Mouse (Mus musculus): ENCODE results near the gene Wrb. TPM values are rescaled to one million over a fixed set of nuclear protein-coding genes. Genes with fewer than 3 reads are reported as not detected.
"Not testable (repeated sequence)": the region's sequence is repeated elsewhere in the genome, so short reads cannot be mapped to it uniquely, and the experiment has no call there.

The Wrb gene
- polyA plus RNA-seq, 1 experiment = 58.0 TPM

DNA sequence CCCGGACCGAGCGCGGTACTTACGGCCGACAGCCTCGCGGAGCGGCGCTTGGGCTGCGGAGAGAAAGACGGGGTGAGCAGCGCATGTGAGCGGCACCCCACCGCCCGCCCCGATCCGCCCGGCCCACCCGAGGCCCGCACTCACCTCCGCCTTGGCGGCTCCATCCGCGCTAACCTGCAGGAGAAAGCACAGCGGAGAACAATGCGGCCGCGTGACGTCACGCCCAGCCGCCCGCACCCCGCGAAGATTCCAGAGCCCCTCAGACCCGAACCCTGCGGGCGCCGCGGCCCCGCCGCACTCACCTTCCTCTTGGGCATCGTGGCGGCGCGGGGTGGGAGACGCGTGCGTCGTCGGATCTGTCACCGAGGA lies 17.9 kb upstream of the Wrb start:
- Histone ChIP-seq H3K79me3 (ENCODE audit: low read depth) (peaks cover 40% of the 10 kb centered on the region), H3K79me2 (ENCODE audit: control insufficient read depth, insufficient read depth) (peaks cover 50% of the 10 kb centered on the region), H3K4me3 (ENCODE audit: insufficient read depth, poor library complexity, severe bottlenecking) (peak overlapping the region; percentile 83), H3K36me3 (ENCODE audit: control insufficient read depth, insufficient read depth) (peaks cover 43% of the 10 kb centered on the region), H3ac (ENCODE audit: control insufficient read depth, insufficient read length, low read depth) (peak overlapping the region; percentile 90), H3K27me3 (ENCODE audit: control insufficient read depth, insufficient read depth, insufficient read length) (no peaks in the 10 kb centered on the region)
- TF ChIP-seq CEBPB (IDR thresholded peaks at IDR 0.05; ENCODE audit: low read depth) (no peak), FOSL1 (IDR thresholded peaks at IDR 0.05; ENCODE audit: insufficient read depth, low read length, poor library complexity, severe bottlenecking) (no peak), USF1 (IDR thresholded peaks at IDR 0.05; ENCODE audit: low read depth) (no peak), MYOG (IDR thresholded peaks at IDR 0.05; ENCODE audit: control insufficient read depth, extremely low read depth, insufficient read length) (no peak), CTCF (IDR thresholded peaks at IDR 0.05; ENCODE audit: control insufficient read depth, insufficient read depth, insufficient read length) (no peak), MAX (IDR thresholded peaks at IDR 0.05) (no peak), MYOD1 (IDR thresholded peaks at IDR 0.05; ENCODE audit: control insufficient read depth, insufficient read length, low read depth) (no peak)

DNA sequence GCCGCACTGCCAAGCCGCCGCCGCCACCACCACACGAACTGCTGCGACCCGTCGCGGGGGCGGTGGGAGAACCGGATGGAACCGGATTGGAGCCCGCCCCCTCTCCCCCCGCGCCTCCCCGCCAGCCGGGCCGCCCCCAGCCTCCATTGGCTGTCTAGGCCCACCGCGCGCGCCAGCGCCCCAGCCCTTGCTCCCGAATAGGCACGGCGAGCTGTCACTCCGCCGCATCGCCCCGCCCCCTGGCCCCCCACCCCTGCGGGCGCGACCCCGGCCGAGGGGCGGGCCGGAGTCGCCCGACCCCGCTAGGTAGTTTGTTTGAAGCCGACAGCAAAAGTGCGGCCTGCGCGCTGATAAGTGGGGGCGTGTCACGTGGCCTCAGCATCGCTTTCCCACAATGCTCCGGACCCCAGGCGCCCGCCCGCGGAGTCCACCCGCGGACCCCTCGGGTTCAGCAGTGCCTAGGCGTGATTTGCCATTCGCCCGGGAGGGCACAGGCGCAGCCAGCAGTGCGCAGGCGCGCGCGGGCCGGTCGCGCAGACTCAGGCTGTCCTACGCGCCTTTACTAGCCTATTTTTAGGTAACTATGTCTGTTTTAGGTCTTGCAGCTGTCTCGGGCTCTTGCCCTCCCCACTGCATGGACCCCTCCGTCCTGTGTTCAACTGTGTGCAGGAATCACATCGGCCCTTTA lies 17.4 kb upstream of the Wrb start, which contains the start of gene Hmgn1:
Hmgn1 (minus strand) TSS at position 73 of the 688 bp plus-strand sequence.
- Histone ChIP-seq H3K27me3 (ENCODE audit: control insufficient read depth, insufficient read depth, insufficient read length) (no peaks in the 10 kb centered on the region), H3K79me3 (ENCODE audit: low read depth) (peaks cover 38% of the 10 kb centered on the region), H3K36me3 (ENCODE audit: control insufficient read depth, insufficient read depth) (peaks cover 38% of the 10 kb centered on the region), H3K4me3 (ENCODE audit: insufficient read depth, poor library complexity, severe bottlenecking) (peak within 1 kb of the TSS; percentile 83), H3K79me2 (ENCODE audit: control insufficient read depth, insufficient read depth) (peaks cover 48% of the 10 kb centered on the region), H3ac (ENCODE audit: control insufficient read depth, insufficient read length, low read depth) (peak within 1 kb of the TSS; percentile 90)
- TF ChIP-seq USF1 (IDR thresholded peaks at IDR 0.05; ENCODE audit: low read depth) = peak; percentile 93
- TF ChIP-seq MYOD1 (IDR thresholded peaks at IDR 0.05; ENCODE audit: control insufficient read depth, insufficient read length, low read depth) = peak; percentile 18
- no peak for TF ChIP-seq CTCF (IDR thresholded peaks at IDR 0.05; ENCODE audit: control insufficient read depth, insufficient read depth, insufficient read length)

DNA sequence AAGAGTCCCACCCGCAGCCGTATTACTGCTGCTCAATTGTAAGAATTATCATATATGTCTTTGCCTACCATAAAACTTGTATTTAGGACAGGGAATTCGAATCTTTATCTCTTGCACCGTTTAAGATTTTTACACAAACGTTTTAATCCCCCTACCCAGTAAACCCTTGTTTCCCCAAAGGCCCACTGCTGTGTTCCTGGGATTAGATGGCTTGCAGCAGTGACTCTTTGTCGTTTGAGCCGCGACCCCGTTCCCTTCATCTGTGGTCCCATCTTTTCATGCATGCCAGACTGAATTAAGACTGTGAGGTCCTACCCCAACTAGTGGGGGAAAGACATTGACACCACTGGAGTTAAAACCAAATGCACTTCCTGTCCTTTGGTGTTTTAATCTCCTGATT lies 16.7 kb upstream of the Wrb start:
- Histone ChIP-seq H3ac (ENCODE audit: control insufficient read depth, insufficient read length, low read depth) (peak overlapping the region; percentile 85), H3K36me3 (ENCODE audit: control insufficient read depth, insufficient read depth) (peaks cover 31% of the 10 kb centered on the region), H3K4me3 (ENCODE audit: insufficient read depth, poor library complexity, severe bottlenecking) (peak overlapping the region; percentile 41), H3K79me3 (ENCODE audit: low read depth) (peaks cover 34% of the 10 kb centered on the region), H3K27me3 (ENCODE audit: control insufficient read depth, insufficient read depth, insufficient read length) (no peaks in the 10 kb centered on the region), H3K79me2 (ENCODE audit: control insufficient read depth, insufficient read depth) (peaks cover 41% of the 10 kb centered on the region)
- TF ChIP-seq MAX (IDR thresholded peaks at IDR 0.05) = no peak
- no peak for TF ChIP-seq MYOD1 (IDR thresholded peaks at IDR 0.05; ENCODE audit: control insufficient read depth, insufficient read length, low read depth)
- TF ChIP-seq MYOG (IDR thresholded peaks at IDR 0.05; ENCODE audit: control insufficient read depth, extremely low read depth, insufficient read length) = no peak

DNA sequence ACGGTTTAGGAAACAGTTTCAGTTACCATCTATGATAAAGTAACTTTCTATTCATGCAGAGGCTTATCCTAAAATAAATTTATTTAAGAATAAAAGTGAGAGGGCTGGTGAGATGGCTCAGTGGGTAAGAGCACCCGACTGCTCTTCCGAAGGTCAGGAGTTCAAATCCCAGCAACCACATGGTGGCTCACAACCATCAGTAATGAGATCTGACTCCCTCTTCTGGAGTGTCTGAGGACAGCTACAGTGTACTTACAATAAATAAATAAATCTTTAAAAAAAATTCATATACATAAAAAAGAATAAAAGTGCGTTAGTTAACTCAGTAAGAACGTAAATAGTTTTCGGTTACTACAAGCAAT lies 478 bp upstream of the Wrb start:
- not testable (repeated sequence) for H3ac ChIP-seq (ENCODE audit: control insufficient read depth, insufficient read length, low read depth); H3K36me3 ChIP-seq (ENCODE audit: control insufficient read depth, insufficient read depth); H3K27me3 ChIP-seq (ENCODE audit: control insufficient read depth, insufficient read depth, insufficient read length); H3K4me3 ChIP-seq (ENCODE audit: insufficient read depth, poor library complexity, severe bottlenecking)
- peaks cover 25% of the 10 kb centered on the region for H3K79me3 ChIP-seq (ENCODE audit: low read depth)
- H3K79me2 ChIP-seq (ENCODE audit: control insufficient read depth, insufficient read depth) = peaks cover 43% of the 10 kb centered on the region

DNA sequence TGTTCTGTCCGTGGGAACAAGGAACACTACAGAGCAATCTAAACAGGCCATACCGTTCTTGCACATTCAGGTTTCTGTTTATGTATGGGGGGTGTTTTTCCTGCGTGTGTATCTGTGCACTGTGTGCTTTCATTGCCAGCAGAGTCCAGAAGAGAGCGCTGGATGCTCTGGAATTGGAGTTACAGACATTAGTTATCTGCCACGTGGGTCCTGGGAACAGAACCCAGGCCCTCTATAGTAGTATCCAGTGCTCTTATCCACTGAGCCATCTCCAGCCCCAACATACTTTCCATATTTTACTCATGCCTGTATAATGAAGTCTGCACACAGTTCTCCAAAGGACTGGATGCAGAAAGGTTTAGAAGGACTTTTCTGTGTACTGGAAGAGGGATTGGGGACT lies 607 bp downstream of the Wrb start:
- H3K36me3 ChIP-seq (ENCODE audit: control insufficient read depth, insufficient read depth) = no peaks in the 10 kb centered on the region
- peaks cover 54% of the 10 kb centered on the region for H3K79me2 ChIP-seq (ENCODE audit: control insufficient read depth, insufficient read depth)

DNA sequence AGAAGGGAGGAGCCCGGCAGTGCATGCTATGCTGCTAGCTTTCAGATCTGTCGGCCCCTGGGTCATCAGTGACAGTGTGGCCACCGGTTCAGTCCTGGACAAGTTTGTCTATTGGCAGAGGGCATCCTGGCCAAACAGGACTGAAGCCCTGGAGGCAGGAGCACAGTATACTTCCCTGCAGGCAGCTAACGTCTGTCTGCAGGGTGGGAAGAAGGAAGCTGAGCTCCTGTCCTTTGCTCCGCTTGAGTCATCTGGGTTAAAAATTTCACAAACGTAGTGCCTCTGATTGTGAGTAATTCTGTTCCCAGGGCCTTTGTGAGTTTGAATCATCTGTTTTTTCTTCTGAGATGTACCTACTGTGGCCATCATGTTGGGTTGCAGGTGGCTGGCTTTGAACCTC lies 3.6 kb downstream of the Wrb start:
- peak overlapping the region; percentile 9 for H3ac ChIP-seq (ENCODE audit: control insufficient read depth, insufficient read length, low read depth)

More for the DNA sequence above, 607 bp downstream of the Wrb start:
- peaks cover 33% of the 10 kb centered on the region for H3K79me3 ChIP-seq (ENCODE audit: low read depth)
- no peaks in the 10 kb centered on the region for H3K27me3 ChIP-seq (ENCODE audit: control insufficient read depth, insufficient read depth, insufficient read length)
- H3K4me3 ChIP-seq (ENCODE audit: insufficient read depth, poor library complexity, severe bottlenecking) = peak overlapping the region; percentile 77
- peak overlapping the region; percentile 76 for H3ac ChIP-seq (ENCODE audit: control insufficient read depth, insufficient read length, low read depth)
- TF ChIP-seq MYOG (IDR thresholded peaks at IDR 0.05; ENCODE audit: control insufficient read depth, extremely low read depth, insufficient read length) (no peak), CEBPB (IDR thresholded peaks at IDR 0.05; ENCODE audit: low read depth) (no peak), USF1 (IDR thresholded peaks at IDR 0.05; ENCODE audit: low read depth) (no peak), MYOD1 (IDR thresholded peaks at IDR 0.05; ENCODE audit: control insufficient read depth, insufficient read length, low read depth) (no peak), CTCF (IDR thresholded peaks at IDR 0.05; ENCODE audit: control insufficient read depth, insufficient read depth, insufficient read length) (no peak), FOSL1 (IDR thresholded peaks at IDR 0.05; ENCODE audit: insufficient read depth, low read length, poor library complexity, severe bottlenecking) (no peak), MAX (IDR thresholded peaks at IDR 0.05) (no peak)

More for the DNA sequence above, 3.6 kb downstream of the Wrb start:
- TF ChIP-seq FOSL1 (IDR thresholded peaks at IDR 0.05; ENCODE audit: insufficient read depth, low read length, poor library complexity, severe bottlenecking) (no peak), CEBPB (IDR thresholded peaks at IDR 0.05; ENCODE audit: low read depth) (no peak), MYOG (IDR thresholded peaks at IDR 0.05; ENCODE audit: control insufficient read depth, extremely low read depth, insufficient read length) (no peak), MYOD1 (IDR thresholded peaks at IDR 0.05; ENCODE audit: control insufficient read depth, insufficient read length, low read depth) (no peak), USF1 (IDR thresholded peaks at IDR 0.05; ENCODE audit: low read depth) (no peak), MAX (IDR thresholded peaks at IDR 0.05) (no peak), CTCF (IDR thresholded peaks at IDR 0.05; ENCODE audit: control insufficient read depth, insufficient read depth, insufficient read length) (no peak)
- Histone ChIP-seq H3K79me2 (ENCODE audit: control insufficient read depth, insufficient read depth) (peaks cover 70% of the 10 kb centered on the region), H3K36me3 (ENCODE audit: control insufficient read depth, insufficient read depth) (peaks cover 11% of the 10 kb centered on the region), H3K4me3 (ENCODE audit: insufficient read depth, poor library complexity, severe bottlenecking) (no peak overlapping the region), H3K79me3 (ENCODE audit: low read depth) (peaks cover 33% of the 10 kb centered on the region), H3K27me3 (ENCODE audit: control insufficient read depth, insufficient read depth, insufficient read length) (no peaks in the 10 kb centered on the region)
